Mouse (Mus musculus): Measurements from ENCODE around the gene Sumo1.

Sumo1 gene

GRCm38 (mm10) chr1:59608125-59608762, 62.4 kb downstream of the Sumo1 start:
- H3K4me1 ChIP-seq (replicated peaks; ENCODE audit: low read depth, low read length), result peaks cover 68% of the 10 kb centered on the region
- no peaks in the 10 kb centered on the region for H3K36me3 ChIP-seq (ENCODE audit: insufficient read depth, low read length)
- no peaks in the 10 kb centered on the region for H3K27me3 ChIP-seq (ENCODE audit: insufficient read depth, low read length)
- TF ChIP-seq CTCF (conservative IDR thresholded peaks at IDR 0.05; ENCODE audit: low read length) (no peak), POU5F1 (IDR thresholded peaks at IDR 0.05; ENCODE audit: borderline replicate concordance, low read length) (no peak), NANOG (IDR thresholded peaks at IDR 0.05; ENCODE audit: borderline replicate concordance, low read length) (no peak)
- H3K4me3 ChIP-seq (replicated peaks; ENCODE audit: low read length), result 0 out of 2 replicates have a peak overlapping the region, but pooled peaks have one; percentile 23
- H3K9me3 ChIP-seq (ENCODE audit: low read length), result no peaks in the 10 kb centered on the region

- Histone ChIP-seq H3K36me3 (ENCODE audit: insufficient read depth, low read length) (no peaks in the 10 kb centered on the region), H3K4me3 (replicated peaks; ENCODE audit: low read length) (peak overlapping the region; percentile 45), H3K9me3 (ENCODE audit: low read length) (no peaks in the 10 kb centered on the region), H3K4me1 (replicated peaks; ENCODE audit: low read depth, low read length) (peaks cover 66% of the 10 kb centered on the region), H3K27me3 (ENCODE audit: insufficient read depth, low read length) (peaks cover 4% of the 10 kb centered on the region)
- TF ChIP-seq NANOG (IDR thresholded peaks at IDR 0.05; ENCODE audit: borderline replicate concordance, low read length) (no peak), CTCF (conservative IDR thresholded peaks at IDR 0.05; ENCODE audit: low read length) (no peak), POU5F1 (IDR thresholded peaks at IDR 0.05; ENCODE audit: borderline replicate concordance, low read length) (no peak)
Observed at GRCm38 (mm10) chr1:59607071-59607470, 63.6 kb downstream of the Sumo1 start.

GRCm38 (mm10) chr1:59606479-59606878, 64.2 kb downstream of the Sumo1 start:
- Histone ChIP-seq H3K4me1 (replicated peaks; ENCODE audit: low read depth, low read length) (peaks cover 66% of the 10 kb centered on the region), H3K27me3 (ENCODE audit: insufficient read depth, low read length) (peaks cover 4% of the 10 kb centered on the region), H3K36me3 (ENCODE audit: insufficient read depth, low read length) (no peaks in the 10 kb centered on the region), H3K4me3 (replicated peaks; ENCODE audit: low read length) (peak overlapping the region; percentile 45), H3K9me3 (ENCODE audit: low read length) (no peaks in the 10 kb centered on the region)
- TF ChIP-seq NANOG (IDR thresholded peaks at IDR 0.05; ENCODE audit: borderline replicate concordance, low read length), result no peak
- no peak for TF ChIP-seq CTCF (conservative IDR thresholded peaks at IDR 0.05; ENCODE audit: low read length)
- TF ChIP-seq POU5F1 (IDR thresholded peaks at IDR 0.05; ENCODE audit: borderline replicate concordance, low read length), result no peak

- Histone ChIP-seq H3K36me3 (ENCODE audit: insufficient read depth, low read length) (no peaks in the 10 kb centered on the region), H3K9me3 (ENCODE audit: low read length) (no peaks in the 10 kb centered on the region), H3K4me1 (replicated peaks; ENCODE audit: low read depth, low read length) (peaks cover 47% of the 10 kb centered on the region), H3K4me3 (replicated peaks; ENCODE audit: low read length) (peak overlapping the region; percentile 27; the same call in 1 of the 2 replicates), H3K27me3 (ENCODE audit: insufficient read depth, low read length) (peaks cover 12% of the 10 kb centered on the region)
- no peak for TF ChIP-seq POU5F1 (IDR thresholded peaks at IDR 0.05; ENCODE audit: borderline replicate concordance, low read length)
- peak; percentile 78 for TF ChIP-seq CTCF (conservative IDR thresholded peaks at IDR 0.05; ENCODE audit: low read length)
Observed at GRCm38 (mm10) chr1:59603893-59604292, 66.7 kb downstream of the Sumo1 start.

- Histone ChIP-seq H3K36me3 (ENCODE audit: insufficient read depth, low read length) (no peaks in the 10 kb centered on the region), H3K4me1 (replicated peaks; ENCODE audit: low read depth, low read length) (peaks cover 42% of the 10 kb centered on the region), H3K9me3 (ENCODE audit: low read length) (no peaks in the 10 kb centered on the region), H3K27me3 (ENCODE audit: insufficient read depth, low read length) (peaks cover 16% of the 10 kb centered on the region), H3K4me3 (replicated peaks; ENCODE audit: low read length) (no peak overlapping the region)
- TF ChIP-seq POU5F1 (IDR thresholded peaks at IDR 0.05; ENCODE audit: borderline replicate concordance, low read length) (no peak), CTCF (conservative IDR thresholded peaks at IDR 0.05; ENCODE audit: low read length) (no peak), NANOG (IDR thresholded peaks at IDR 0.05; ENCODE audit: borderline replicate concordance, low read length) (no peak)
Observed at GRCm38 (mm10) chr1:59603417-59603712, 67.3 kb downstream of the Sumo1 start.

- TF ChIP-seq POU5F1 (IDR thresholded peaks at IDR 0.05; ENCODE audit: borderline replicate concordance, low read length) (no peak), CTCF (conservative IDR thresholded peaks at IDR 0.05; ENCODE audit: low read length) (no peak), NANOG (IDR thresholded peaks at IDR 0.05; ENCODE audit: borderline replicate concordance, low read length) (no peak)
- H3K36me3 ChIP-seq (ENCODE audit: insufficient read depth, low read length), result no peaks in the 10 kb centered on the region
- peaks cover 36% of the 10 kb centered on the region for H3K4me1 ChIP-seq (replicated peaks; ENCODE audit: low read depth, low read length)
- no peak overlapping the region for H3K4me3 ChIP-seq (replicated peaks; ENCODE audit: low read length)
- peaks cover 22% of the 10 kb centered on the region for H3K27me3 ChIP-seq (ENCODE audit: insufficient read depth, low read length)
- H3K9me3 ChIP-seq (ENCODE audit: low read length), result no peaks in the 10 kb centered on the region
Observed at GRCm38 (mm10) chr1:59602531-59603416, 67.9 kb downstream of the Sumo1 start.

- H3K4me1 ChIP-seq (replicated peaks; ENCODE audit: low read depth, low read length), result peaks cover 17% of the 10 kb centered on the region
- H3K36me3 ChIP-seq (ENCODE audit: insufficient read depth, low read length), result no peaks in the 10 kb centered on the region
- TF ChIP-seq CTCF (conservative IDR thresholded peaks at IDR 0.05; ENCODE audit: low read length), result no peak
- no peak overlapping the region for H3K4me3 ChIP-seq (replicated peaks; ENCODE audit: low read length)
- no peaks in the 10 kb centered on the region for H3K9me3 ChIP-seq (ENCODE audit: low read length)
- peaks cover 69% of the 10 kb centered on the region for H3K27me3 ChIP-seq (ENCODE audit: insufficient read depth, low read length)
Observed at GRCm38 (mm10) chr1:59595609-59596008, 75.0 kb downstream of the Sumo1 start.

GRCm38 (mm10) chr1:59594586-59595266, 75.9 kb downstream of the Sumo1 start:
- H3K27me3 ChIP-seq (ENCODE audit: insufficient read depth, low read length), result peaks cover 72% of the 10 kb centered on the region
- no peaks in the 10 kb centered on the region for H3K9me3 ChIP-seq (ENCODE audit: low read length)
- no peaks in the 10 kb centered on the region for H3K36me3 ChIP-seq (ENCODE audit: insufficient read depth, low read length)
- peaks cover 17% of the 10 kb centered on the region for H3K4me1 ChIP-seq (replicated peaks; ENCODE audit: low read depth, low read length)
- TF ChIP-seq POU5F1 (IDR thresholded peaks at IDR 0.05; ENCODE audit: borderline replicate concordance, low read length) (no peak), CTCF (conservative IDR thresholded peaks at IDR 0.05; ENCODE audit: low read length) (no peak), NANOG (IDR thresholded peaks at IDR 0.05; ENCODE audit: borderline replicate concordance, low read length) (no peak)
- H3K4me3 ChIP-seq (replicated peaks; ENCODE audit: low read length), result no peak overlapping the region

Data from E14TG2a.4 (cell line).